Mouse (Mus musculus) forebrain, embryonic 14.5 days (tissue): ENCODE data around the gene Golga2. TPM values are rescaled to one million over a fixed set of nuclear protein-coding genes. Genes with fewer than 3 reads are reported as not detected.

Experiments
- ATAC-seq: fragments of 200-750 bp; cut with Nextera tagmentation; 2 replicates; pipeline ENCODE4 v1.8.0; 2017; ENCODE audit warnings: mild to moderate bottlenecking, moderate library complexity
- DNase-seq: peaks from one replicate; pipeline ENCODE4 v3.0.0-alpha.2; 2015; ENCODE audit warnings: low spot score
- H3K27ac ChIP-seq: fragments of 300-500 bp; sonication (generic); 2 replicates; pipeline ENCODE4 v1.5.1; 2014; ENCODE audit warnings: low read depth, mild to moderate bottlenecking, control low read depth, low read length, moderate library complexity
- H3K27me3 ChIP-seq: fragments of 300-500 bp; sonication (generic); replicated peaks from 2 replicates; pipeline ENCODE4 v1.6.1; 2014; ENCODE audit warnings: low read length, control low read depth, mixed read lengths; ENCODE audit not compliant: control insufficient read depth, insufficient read depth
- H3K36me3 ChIP-seq: fragments of 300-500 bp; sonication (generic); 2 replicates; pipeline ENCODE4 v1.6.1; 2014; ENCODE audit warnings: low read length, control low read depth; ENCODE audit not compliant: control insufficient read depth, insufficient read depth
- H3K4me1 ChIP-seq: fragments of 300-500 bp; sonication (generic); 2 replicates; pipeline ENCODE4 v1.6.1; 2014; ENCODE audit warnings: antibody characterized with exemption, low read length, control low read depth; ENCODE audit not compliant: control insufficient read depth, insufficient read depth
- H3K4me2 ChIP-seq: fragments of 300-500 bp; sonication (generic); 2 replicates; pipeline ENCODE4 v1.6.1; 2014; ENCODE audit warnings: mild to moderate bottlenecking, control low read depth, low read length
- H3K4me3 ChIP-seq: fragments of 300-500 bp; sonication (generic); 2 replicates; pipeline ENCODE4 v1.5.1; 2014; ENCODE audit warnings: low read depth, low read length, control low read depth
- H3K9ac ChIP-seq: fragments of 300-500 bp; sonication (generic); 2 replicates; pipeline ENCODE4 v1.6.1; 2014; ENCODE audit warnings: mild to moderate bottlenecking, low read length, control low read depth, moderate library complexity
- H3K9me3 ChIP-seq: fragments of 300-500 bp; sonication (generic); replicated peaks from 2 replicates; pipeline ENCODE4 v1.6.1; 2016; ENCODE audit warnings: low read length, control low read depth, mixed read lengths; ENCODE audit not compliant: control insufficient read depth
- WGBS: fragments of 180-500 bp; shearing (Covaris S2); extraction: QIAGEN DNeasy Blood & Tissue Kit; methylation state at CpG from one replicate; pipeline ENCODE4 v1.1.7; 2014; 5-methylcytosine and 5-hydroxymethylcytosine counted together
- microRNA-seq: library from miRNA; unstranded; fragments of <30 nt; microRNA quantifications from one replicate; pipeline ENCODE4, GENCODE M21; 2016
- polyA plus RNA-seq: library from polyadenylated mRNA; unstranded; fragments of >200 nt; fragmentation: Nextera tagmentation; extraction: Ambion mirVana; gene quantifications from 2 replicates; pipeline ENCODE4 v1.2.1, GENCODE M21; 2014

Golga2 gene
- polyA plus RNA-seq, 1 experiment from 2014 or later = 15.5 TPM

DNA sequence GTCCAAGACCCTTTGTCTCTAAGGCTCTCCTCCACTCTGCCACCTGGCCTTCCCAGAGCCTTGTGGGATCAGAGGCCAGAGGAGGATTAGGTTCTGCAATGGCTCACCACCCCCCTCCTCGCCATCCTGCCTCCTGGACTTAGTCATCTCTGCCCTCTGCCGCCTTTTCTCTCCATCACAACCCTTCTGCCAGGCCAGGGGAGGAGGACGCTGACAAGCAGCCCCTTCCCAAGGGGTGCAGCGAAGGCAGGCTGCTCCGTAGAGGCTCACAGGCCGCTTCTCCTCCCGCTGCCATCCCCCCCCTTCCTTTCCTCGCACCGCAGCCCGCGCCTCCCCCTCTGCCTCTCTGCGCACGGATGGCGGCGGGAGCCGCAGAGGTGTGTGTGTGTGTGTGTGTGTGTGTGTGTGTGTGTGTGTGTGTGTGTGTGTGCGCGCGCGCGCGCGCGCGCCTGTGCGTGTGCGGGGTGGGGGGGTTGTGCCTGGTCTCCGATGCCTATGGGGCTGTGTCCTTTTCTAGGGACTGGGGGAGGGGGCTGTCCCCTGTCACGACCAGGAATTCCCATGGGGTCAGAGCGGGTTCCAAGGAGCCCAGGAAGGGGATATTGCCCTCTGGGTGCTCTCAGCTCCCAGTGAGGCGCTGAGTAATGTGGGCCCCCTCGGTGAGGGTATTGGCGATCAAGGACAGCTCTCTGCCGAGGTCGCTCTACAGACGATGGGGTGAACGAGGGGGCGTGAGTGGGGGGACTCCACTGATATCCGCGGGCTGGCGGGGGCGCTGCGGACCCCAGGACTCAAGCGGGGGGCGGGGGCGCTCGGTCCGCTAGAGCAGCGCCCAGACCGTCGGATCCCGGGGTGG lies 65.2 kb downstream of the Golga2 start, which contains the start of gene Ciz1:
Gene Ciz1 (plus strand): TSS at position 177 of the 856 bp plus-strand sequence.
- H3K36me3 ChIP-seq = no peaks in the 10 kb centered on the region
- ATAC-seq (peak; percentile 65), DNase-seq (peak; percentile 81)
- WGBS = under 1% methylated on average over 35 of the region's 52 CpGs
- peak within 1 kb of the TSS; percentile 60 for H3K4me3 ChIP-seq
- peak within 1 kb of the TSS; percentile 82 for H3K9ac ChIP-seq
- H3K27ac ChIP-seq = peak within 1 kb of the TSS; percentile 79
- no peaks in the 10 kb centered on the region for H3K27me3 ChIP-seq
- peaks cover 10% of the 10 kb centered on the region; the same call in 1 of the 2 replicates for H3K4me1 ChIP-seq
- no peaks in the 10 kb centered on the region for H3K9me3 ChIP-seq
- peak within 1 kb of the TSS; percentile 90 for H3K4me2 ChIP-seq

DNA sequence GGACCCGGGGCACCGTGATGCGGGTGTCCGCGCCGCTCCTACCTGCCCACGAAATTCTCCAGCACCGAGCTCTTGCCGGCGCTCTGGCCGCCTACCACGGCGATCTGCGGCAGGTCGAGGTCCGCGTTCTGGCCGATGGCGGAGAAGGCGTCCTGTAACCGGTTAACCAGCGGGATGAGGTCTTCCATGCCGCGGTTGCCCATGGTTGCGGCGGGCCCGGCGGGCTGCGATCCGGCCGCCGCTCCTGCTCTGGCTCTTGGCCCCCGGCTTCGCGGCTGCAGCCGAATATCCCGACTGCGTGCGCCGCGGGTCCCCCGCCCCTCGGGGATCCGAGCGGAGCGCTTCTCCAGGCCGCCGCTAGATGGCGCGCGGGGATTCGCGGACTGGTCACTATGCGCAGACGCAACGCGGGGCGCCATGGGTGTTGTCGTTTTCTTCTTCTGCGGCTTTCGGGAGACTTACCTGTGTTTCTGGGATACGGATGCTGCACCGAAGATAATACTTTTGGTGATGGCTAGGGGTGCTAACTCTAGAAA lies 65.9 kb downstream of the Golga2 start, which contains the start of gene Dnm1:
Gene Dnm1 (minus strand): TSS at position 332 of the 536 bp plus-strand sequence.
- WGBS = under 1% methylated on average over 61 of the region's 63 CpGs
- Histone ChIP-seq H3K27me3 (no peaks in the 10 kb centered on the region), H3K9ac (peak within 1 kb of the TSS; percentile 82), H3K4me2 (peak within 1 kb of the TSS; percentile 90), H3K4me3 (peak within 1 kb of the TSS; percentile 60), H3K4me1 (peaks cover 10% of the 10 kb centered on the region; the same call in 1 of the 2 replicates), H3K27ac (peak within 1 kb of the TSS; percentile 79), H3K9me3 (no peaks in the 10 kb centered on the region), H3K36me3 (no peaks in the 10 kb centered on the region)
- DNase-seq (peak; percentile 93), ATAC-seq (peak; percentile 74)

DNA sequence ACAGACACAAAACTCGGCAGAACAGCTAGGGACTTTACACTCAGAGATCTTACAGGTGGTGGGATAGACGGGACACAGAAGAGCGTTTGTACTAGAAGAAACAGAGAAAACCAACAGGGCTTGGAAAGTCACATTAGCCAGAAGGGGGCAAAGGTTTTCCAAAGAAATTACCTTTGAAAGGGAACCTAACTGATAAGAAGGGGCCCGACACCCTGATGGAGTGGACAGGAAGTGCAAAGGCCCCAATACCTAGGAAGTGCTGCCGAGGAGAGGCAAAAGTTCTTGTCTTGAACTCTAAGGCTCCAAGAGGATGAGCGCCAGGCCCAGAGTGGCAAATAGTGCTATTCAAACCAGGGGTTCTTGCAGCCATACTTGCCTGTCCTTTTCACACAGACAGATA lies 66.7 kb downstream of the Golga2 start:
- Histone ChIP-seq H3K27me3 (no peaks in the 10 kb centered on the region), H3K4me3 (no peak overlapping the region), H3K27ac (no peak overlapping the region), H3K4me2 (no peak overlapping the region; the same call in 1 of the 2 replicates), H3K4me1 (peaks cover 10% of the 10 kb centered on the region; the same call in 1 of the 2 replicates), H3K9me3 (no peaks in the 10 kb centered on the region), H3K9ac (no peak overlapping the region), H3K36me3 (no peaks in the 10 kb centered on the region)
- no peak for ATAC-seq
- DNase-seq = no peak
- WGBS = 70% methylated on average over 6 of the region's 6 CpGs

DNA sequence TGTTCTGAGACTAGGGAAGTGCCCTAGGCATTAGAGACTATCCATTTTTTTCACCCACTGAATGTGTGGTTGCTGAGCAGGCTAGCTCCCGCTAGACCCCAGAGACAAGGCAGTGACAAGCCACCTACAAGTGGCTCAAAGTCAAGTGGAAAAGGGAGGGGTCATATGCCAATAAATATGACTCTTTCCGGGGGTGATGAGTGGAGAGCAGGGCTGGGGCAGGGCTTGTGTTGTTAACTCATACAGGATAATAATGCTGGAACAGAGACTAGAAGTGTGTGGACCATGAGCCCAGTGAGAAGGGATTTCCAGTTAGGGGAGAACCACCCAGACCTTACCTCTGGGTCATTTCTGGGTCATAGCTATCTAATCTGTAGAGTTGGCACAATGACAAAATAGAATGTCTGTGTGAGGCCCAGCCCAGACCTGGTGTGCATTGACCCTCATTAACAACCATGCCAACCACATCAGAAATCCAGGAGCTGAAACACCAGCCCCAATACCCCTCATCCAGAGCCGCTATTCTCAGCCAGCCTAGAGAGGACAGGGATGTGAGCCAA lies 67.2 kb downstream of the Golga2 start:
- no peak overlapping the region for H3K4me3 ChIP-seq
- DNase-seq = no peak
- no peak overlapping the region for H3K4me2 ChIP-seq
- H3K9me3 ChIP-seq = no peaks in the 10 kb centered on the region
- no peaks in the 10 kb centered on the region for H3K27me3 ChIP-seq
- H3K27ac ChIP-seq = no peak overlapping the region
- no peaks in the 10 kb centered on the region for H3K36me3 ChIP-seq
- H3K4me1 ChIP-seq = peaks cover 10% of the 10 kb centered on the region; the same call in 1 of the 2 replicates
- 90% methylated on average over 3 of the region's 3 CpGs for WGBS
- H3K9ac ChIP-seq = no peak overlapping the region
- no peak for ATAC-seq

DNA sequence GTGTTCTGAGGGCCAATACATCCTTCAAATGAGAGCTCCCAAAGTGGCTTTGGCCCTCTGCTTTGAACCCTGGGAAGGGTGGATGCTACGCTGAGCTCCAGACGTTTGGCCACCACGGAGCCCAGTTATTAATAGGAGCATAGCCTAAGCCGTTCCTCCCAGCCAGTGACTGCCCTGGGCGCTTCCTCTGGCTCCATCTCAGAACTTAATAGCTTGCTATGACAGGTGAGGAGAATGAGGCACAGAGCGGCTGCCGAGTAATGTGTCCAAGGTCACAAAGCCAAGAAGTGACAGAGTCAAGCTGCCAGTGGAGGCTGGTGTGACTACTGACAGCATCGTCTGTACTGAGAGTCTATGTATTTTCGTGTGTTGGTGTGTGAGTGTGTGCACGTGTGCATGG lies 69.0 kb downstream of the Golga2 start:
- no peak for ATAC-seq

More for the DNA sequence above, 69.0 kb downstream of the Golga2 start:
- no peak overlapping the region for H3K9ac ChIP-seq
- peaks cover under 1% of the 10 kb centered on the region for H3K27me3 ChIP-seq
- H3K36me3 ChIP-seq = no peaks in the 10 kb centered on the region
- H3K4me1 ChIP-seq = peaks cover 10% of the 10 kb centered on the region
- no peaks in the 10 kb centered on the region for H3K9me3 ChIP-seq
- H3K27ac ChIP-seq = no peak overlapping the region
- 84% methylated on average over 10 of the region's 10 CpGs for WGBS
- no peak for DNase-seq
- no peak overlapping the region for H3K4me2 ChIP-seq
- no peak overlapping the region for H3K4me3 ChIP-seq

Small RNA genes lying within 50 kb of the gene (microRNA-seq; reads per million reads assigned to microRNA genes)
- gene Gm23363 (not detected), gene Mir199b (70.8 reads per million, percentile 53 among the genes with 10 or more reads in this experiment)

Other genes with a start within 250 kb of the Golga2 start
- gene Fam78a, start 202.5 kb upstream of the Golga2 start, polyA plus RNA-seq = 0.34 and 0.66 TPM in 2 replicates
- gene Plpp7, start 191.9 kb upstream of the Golga2 start, polyA plus RNA-seq = 11.3 and 16.1 TPM in 2 replicates
- gene Prrc2b, start 136.3 kb upstream of the Golga2 start, polyA plus RNA-seq = 53.3 and 62.4 TPM in 2 replicates
- gene Pomt1, start 50.8 kb upstream of the Golga2 start, polyA plus RNA-seq = 22.3 and 27.1 TPM in 2 replicates
- 84.2 and 96.6 TPM in 2 replicates for gene Uck1, start 27.2 kb upstream of the Golga2 start, polyA plus RNA-seq
- gene Swi5, start 691 bp downstream of the Golga2 start, polyA plus RNA-seq = 186 and 243 TPM in 2 replicates
- 37.3 and 48.0 TPM in 2 replicates for gene Ciz1, start 64.9 kb downstream of the Golga2 start, polyA plus RNA-seq
- gene Dnm1, start 66.0 kb downstream of the Golga2 start, polyA plus RNA-seq = 28.2 and 42.8 TPM in 2 replicates
- gene 1110008P14Rik, start 94.6 kb downstream of the Golga2 start, polyA plus RNA-seq = 86.9 and 98.4 TPM in 2 replicates
- gene Lcn2, start 100.9 kb downstream of the Golga2 start, polyA plus RNA-seq = 0.25 and 0.32 TPM in 2 replicates
- gene Ptges2, start 108.5 kb downstream of the Golga2 start, polyA plus RNA-seq = 42.2 and 44.8 TPM in 2 replicates
- gene Naif1, start 163.1 kb downstream of the Golga2 start, polyA plus RNA-seq = 5.3 and 5.4 TPM in 2 replicates
- gene Slc25a25, start 164.1 kb downstream of the Golga2 start, polyA plus RNA-seq = 30.4 and 34.2 TPM in 2 replicates
- gene Fam102a, start 247.9 kb downstream of the Golga2 start, polyA plus RNA-seq = 4.4 and 5.2 TPM in 2 replicates